Mouse (Mus musculus) Muller cell, postnatal 12 days (primary cell): ENCODE results near the gene Car15.

Source experiments
- DNase-seq: peaks from one replicate; pipeline ENCODE4 v3.0.0-alpha.2; 2015; ENCODE audit errors: inconsistent ontology term

The Car15 gene

DNA sequence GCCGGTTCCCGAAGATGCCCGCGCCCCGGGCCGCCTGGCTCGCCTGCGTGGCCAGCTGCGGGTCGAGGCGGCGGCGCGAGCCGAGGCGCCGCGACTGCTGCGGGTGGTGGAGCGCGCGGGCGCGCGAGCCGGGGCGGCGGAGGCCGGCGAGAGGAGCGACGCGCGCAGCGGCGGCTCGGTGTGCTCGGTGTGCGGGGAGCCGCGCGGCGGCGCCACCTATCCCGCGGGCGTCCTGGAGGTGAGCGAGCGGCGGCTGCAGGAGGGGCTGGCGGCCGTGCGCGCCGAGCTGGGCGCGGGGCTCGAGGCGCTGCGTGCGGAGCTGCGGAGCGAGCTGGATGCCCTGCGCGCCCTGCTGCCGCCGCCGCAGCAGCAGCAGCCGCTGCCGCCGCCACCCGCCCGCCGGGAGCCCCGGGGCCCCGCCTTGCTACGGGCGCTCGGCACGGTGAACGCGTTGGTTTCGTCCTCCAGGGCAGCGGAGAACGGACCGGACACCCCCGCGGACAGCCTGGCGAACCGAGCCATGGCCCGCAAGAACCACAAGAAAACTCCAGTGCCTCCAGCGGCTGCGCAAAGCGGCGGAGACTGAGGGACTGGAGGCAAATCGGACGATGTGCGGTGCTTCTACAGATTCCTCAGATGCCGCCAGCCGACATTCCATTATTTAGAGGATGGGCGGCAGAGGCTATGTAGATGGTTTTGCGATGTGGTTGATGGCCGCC, 4.3 kb downstream of the Car15 start:
- peak; percentile 59 for DNase-seq

DNA sequence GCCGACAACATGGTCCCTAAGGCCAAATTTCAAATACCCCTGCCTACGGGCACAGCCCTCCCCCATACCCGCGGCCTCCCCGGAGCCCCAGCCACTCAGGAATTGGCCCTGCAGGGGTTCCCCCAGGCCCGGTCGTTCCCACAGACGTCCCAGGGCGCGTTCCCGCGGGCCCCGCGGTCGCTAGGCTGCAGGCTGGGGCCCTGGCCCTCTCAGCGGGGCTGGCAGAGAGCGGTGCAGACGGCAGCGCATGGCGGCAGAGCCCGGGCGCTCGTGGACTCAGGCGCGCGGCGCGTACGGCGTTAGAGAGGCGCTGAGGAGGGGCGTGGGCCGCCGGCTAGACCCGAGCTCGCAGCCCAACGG, 4.9 kb downstream of the Car15 start:
- peak; percentile 39 for DNase-seq

GRCm38 (mm10) chr16:17832821-17833220, 5.3 kb downstream of the Car15 start, which contains the start of gene B830017H08Rik:
B830017H08Rik (plus strand) TSS chr16:17833121.
- no peak for DNase-seq

- DNase-seq = no peak
These were observed 6.4 kb downstream of the Car15 start for GRCm38 (mm10) chr16:17831781-17832180.

- DNase-seq = no peak
These were observed 7.6 kb downstream of the Car15 start for GRCm38 (mm10) chr16:17830385-17831178.

DNA sequence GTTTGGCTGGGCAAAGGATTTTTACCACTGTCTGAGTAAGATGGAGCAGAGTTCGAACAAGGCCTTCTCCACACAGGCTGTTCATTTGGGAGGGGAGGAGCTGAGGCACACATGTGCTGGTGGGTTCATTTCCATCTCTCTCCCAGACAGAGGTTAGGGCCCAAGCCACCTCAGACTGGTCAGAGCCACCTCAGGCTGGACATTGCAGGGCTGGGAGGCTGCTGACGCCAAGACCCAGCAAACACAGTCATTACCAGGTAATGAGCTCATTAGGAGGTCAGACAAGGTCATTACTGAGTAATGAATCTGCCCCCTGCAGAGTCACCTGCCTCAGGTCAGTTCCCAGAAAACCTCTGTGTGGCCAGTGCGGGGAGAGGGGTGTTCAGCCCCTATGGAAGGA, 9.3 kb downstream of the Car15 start:
- DNase-seq = no peak

- no peak for DNase-seq
These were observed 9.9 kb downstream of the Car15 start for GRCm38 (mm10) chr16:17828229-17828628.

DNA sequence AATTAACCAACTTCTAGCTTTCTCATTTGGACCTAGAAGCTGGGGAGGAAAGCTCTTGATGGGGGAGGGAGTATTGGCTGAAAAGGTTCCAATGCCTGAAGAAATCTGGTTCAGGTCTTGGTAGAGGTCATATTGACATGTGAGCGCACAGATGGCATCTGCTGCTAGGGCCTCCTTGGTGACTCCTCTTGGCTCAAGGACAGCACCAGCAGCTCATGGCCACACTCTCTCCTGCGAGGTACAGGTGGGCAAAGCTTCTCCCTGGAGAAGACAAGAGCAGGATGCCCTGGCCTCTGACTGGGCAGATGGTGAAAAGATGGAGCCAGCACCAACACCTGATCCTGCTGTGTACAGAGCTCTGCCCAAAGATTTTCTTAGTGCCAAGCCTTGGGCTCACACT, 11.7 kb downstream of the Car15 start:
- no peak for DNase-seq

DNA sequence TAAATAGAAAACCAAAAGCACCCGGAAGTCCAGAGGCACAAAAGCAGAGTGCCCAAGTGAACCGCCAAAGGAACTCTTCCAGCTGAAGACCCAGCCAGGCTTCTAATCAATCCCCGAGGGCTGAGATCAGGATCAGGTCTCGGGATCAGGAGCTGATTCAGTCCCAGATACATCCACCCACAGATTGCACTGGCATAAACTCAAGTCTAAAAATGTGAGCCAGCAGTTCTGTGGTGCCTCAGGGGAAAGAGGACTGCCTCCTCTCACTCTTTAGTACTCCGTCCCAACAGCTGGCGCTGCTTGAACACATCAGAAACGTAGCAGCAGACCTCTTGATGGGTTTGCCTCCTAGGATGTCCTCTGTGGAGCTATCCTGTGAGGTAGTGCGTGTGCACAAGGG, 21.6 kb downstream of the Car15 start:
- DNase-seq = no peak

GRCm38 (mm10) chr16:17815411-17816402, 22.5 kb downstream of the Car15 start:
- DNase-seq = peak; percentile 81

- DNase-seq = peak; percentile 84
These were observed 25.0 kb downstream of the Car15 start for GRCm38 (mm10) chr16:17813173-17813572.

GRCm38 (mm10) chr16:17812120-17812519, 26.0 kb downstream of the Car15 start:
- DNase-seq = peak; percentile 55

- DNase-seq = peak; percentile 87
These were observed 28.5 kb downstream of the Car15 start for GRCm38 (mm10) chr16:17809711-17810110.

- peak; percentile 37 for DNase-seq
These were observed 29.0 kb downstream of the Car15 start for GRCm38 (mm10) chr16:17809125-17809524.

DNA sequence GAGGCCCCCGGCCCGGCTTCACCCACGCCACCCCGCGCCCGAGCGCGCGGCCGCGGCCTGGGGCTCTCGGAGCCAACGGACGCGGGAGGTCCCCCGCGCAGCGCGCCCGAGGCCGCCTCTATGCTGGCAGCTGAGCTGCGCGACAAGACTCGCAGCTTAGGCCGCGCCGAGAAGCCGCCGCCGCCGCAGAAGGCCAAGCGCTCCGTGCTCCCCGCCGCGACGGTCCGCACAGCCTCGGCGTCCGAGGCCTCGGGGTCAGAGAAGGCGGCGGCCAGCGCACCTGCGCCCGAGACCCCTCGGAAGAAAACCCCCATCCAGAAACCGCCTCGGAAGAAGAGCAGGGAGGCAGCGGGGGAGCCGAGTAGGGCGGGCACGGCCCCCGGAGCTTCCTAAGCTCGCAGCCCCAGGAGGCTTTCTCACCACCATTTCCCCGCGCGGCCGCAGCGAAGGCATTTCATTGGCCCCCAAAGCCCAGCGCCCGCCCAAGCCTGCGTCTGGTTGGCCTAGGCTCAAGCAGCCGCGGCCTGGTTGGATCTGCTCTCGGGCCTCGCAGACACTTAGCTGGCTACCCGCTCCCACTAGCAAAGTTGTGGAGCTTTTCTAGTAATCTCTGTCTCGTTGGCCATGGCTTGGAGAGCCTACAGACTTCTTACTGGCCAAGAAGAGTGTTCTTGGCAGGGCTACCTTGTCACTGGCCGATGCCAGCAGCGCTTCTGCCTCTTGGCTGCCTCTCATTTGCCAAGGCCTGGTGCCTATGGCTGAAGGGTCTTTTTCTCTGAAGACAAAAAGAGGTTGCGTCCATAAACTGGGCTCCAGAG, 30.8 kb downstream of the Car15 start:
- DNase-seq = peak; percentile 88

DNA sequence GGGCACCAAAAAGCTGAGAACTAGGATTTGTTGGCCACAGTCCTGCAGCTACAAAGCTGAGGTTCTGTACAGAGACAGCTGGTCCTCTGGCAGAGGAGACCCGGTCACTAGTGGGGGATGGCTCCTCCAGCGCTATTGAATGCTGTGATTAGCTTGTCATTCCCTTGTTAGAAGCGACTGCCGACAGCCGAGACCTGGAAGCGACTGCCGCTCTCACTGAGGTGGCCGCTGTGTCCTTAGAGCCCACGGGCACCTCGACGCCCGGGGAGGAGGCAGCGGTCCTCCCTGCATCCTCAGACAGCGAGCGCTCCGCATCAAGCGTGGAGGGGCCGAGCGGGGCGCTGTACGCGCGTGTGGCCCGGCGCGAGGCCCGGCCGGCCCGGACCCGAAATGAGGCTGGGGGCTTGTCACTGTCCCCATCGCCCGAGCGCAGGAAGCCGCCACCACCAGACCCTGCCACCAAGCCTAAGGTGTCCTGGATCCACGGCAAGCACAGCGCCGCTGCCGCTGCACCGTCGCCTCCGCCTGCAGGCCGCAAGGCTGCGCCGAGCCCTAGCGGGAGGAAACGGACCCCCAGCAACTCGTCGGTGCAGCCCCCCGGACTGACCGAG, 31.5 kb downstream of the Car15 start:
- DNase-seq = no peak

GRCm38 (mm10) chr16:17804982-17805381, 33.2 kb downstream of the Car15 start:
- DNase-seq = no peak

DNA sequence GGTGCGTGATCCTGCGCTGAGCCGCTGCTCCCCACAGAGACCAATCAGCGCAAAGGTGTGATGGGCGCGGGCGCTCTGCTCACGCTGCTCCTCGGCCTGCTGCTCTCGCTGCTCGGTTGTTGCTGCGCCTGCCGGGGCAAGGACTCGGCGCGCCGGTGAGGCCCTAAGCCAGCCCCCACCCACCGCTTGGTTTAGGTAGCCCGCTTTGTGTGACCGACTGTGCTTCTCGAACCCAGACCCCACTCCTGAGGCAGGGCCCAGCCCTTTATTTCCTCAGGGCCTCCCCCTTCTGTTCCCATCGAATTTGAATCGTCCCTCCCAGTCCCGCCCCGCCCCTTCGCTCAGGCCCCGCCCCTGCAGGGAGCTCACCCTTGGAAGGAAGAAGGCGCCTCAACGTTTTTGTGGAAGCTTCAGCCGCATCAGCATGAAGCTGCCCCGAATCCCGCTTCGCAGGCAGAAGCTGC, 33.7 kb downstream of the Car15 start:
- no peak for DNase-seq

GRCm38 (mm10) chr16:17803675-17804448, 34.3 kb downstream of the Car15 start:
- DNase-seq = no peak
